Mouse (Mus musculus) midbrain, embryonic 11.5 days (tissue): ENCODE results near the gene Rogdi. TPM values are rescaled to one million over a fixed set of nuclear protein-coding genes. Genes with fewer than 3 reads are reported as not detected.

Experiments used
- ATAC-seq: fragments of 200-750 bp; cut with Nextera tagmentation; 2 replicates; pipeline ENCODE4 v1.8.0; 2017; ENCODE audit warnings: moderate TSS enrichment, moderate library complexity; ENCODE audit not compliant: low FRiP score
- DNase-seq: peaks from one replicate; pipeline ENCODE4 v3.0.0; 2015; ENCODE audit warnings: low spot score; ENCODE audit errors: missing footprints
- H3K27ac ChIP-seq: fragments of 300-500 bp; sonication (generic); 2 replicates; pipeline ENCODE4 v1.5.1; 2014; ENCODE audit warnings: low read depth, low read length
- H3K27me3 ChIP-seq: fragments of 300-500 bp; sonication (generic); 2 replicates; pipeline ENCODE4 v1.6.1; 2014; ENCODE audit warnings: mild to moderate bottlenecking, low read length, moderate library complexity, mixed read lengths; ENCODE audit not compliant: control insufficient read depth, insufficient read depth
- H3K36me3 ChIP-seq: fragments of 300-500 bp; sonication (generic); 2 replicates; pipeline ENCODE4 v1.6.1; 2014; ENCODE audit warnings: mild to moderate bottlenecking, low read length, moderate library complexity, mixed read lengths; ENCODE audit not compliant: control insufficient read depth, insufficient read depth
- H3K4me1 ChIP-seq: fragments of 300-500 bp; sonication (generic); 2 replicates; pipeline ENCODE4 v1.6.1; 2014; ENCODE audit warnings: low read length; ENCODE audit not compliant: control insufficient read depth, insufficient read depth
- H3K4me2 ChIP-seq: fragments of 300-500 bp; sonication (generic); 2 replicates; pipeline ENCODE4 v1.6.1; 2014; ENCODE audit warnings: mild to moderate bottlenecking, moderate library complexity
- H3K4me3 ChIP-seq: fragments of 300-500 bp; sonication (generic); 2 replicates; pipeline ENCODE4 v1.5.1; 2014; ENCODE audit warnings: low read depth, low read length
- H3K9ac ChIP-seq: fragments of 300-500 bp; sonication (generic); 2 replicates; pipeline ENCODE4 v1.6.1; 2014; ENCODE audit warnings: low read length
- H3K9me3 ChIP-seq: fragments of 300-500 bp; sonication (generic); 2 replicates; pipeline ENCODE4 v1.6.1; 2016; ENCODE audit warnings: low read length; ENCODE audit not compliant: control insufficient read depth
- WGBS: fragments of 180-500 bp; shearing (Covaris S2); extraction: QIAGEN DNeasy Blood & Tissue Kit; methylation state at CpG from one replicate; pipeline ENCODE4 v1.1.7; 2014; 5-methylcytosine and 5-hydroxymethylcytosine counted together
- polyA plus RNA-seq: library from polyadenylated mRNA; unstranded; fragments of >200 nt; fragmentation: Nextera tagmentation; extraction: Ambion mirVana; gene quantifications from 2 replicates; pipeline ENCODE4 v1.2.1, GENCODE M21; 2014

The Rogdi gene
- polyA plus RNA-seq, 1 experiment from 2014 or later = 69.3 TPM

GRCm38 (mm10) chr16:5000611-5001010 lies 12.7 kb downstream of the Rogdi start:
- H3K4me1 ChIP-seq = no peaks in the 10 kb centered on the region
- no peak overlapping the region for H3K4me3 ChIP-seq
- WGBS = 71% methylated on average over 3 of the region's 3 CpGs
- H3K9me3 ChIP-seq = no peaks in the 10 kb centered on the region
- DNase-seq = no peak
- no peaks in the 10 kb centered on the region for H3K27me3 ChIP-seq
- no peak for ATAC-seq
- no peak overlapping the region for H3K9ac ChIP-seq
- H3K27ac ChIP-seq = no peak overlapping the region
- H3K36me3 ChIP-seq = no peaks in the 10 kb centered on the region
- H3K4me2 ChIP-seq = no peak overlapping the region

GRCm38 (mm10) chr16:4998984-4999383 lies 14.4 kb downstream of the Rogdi start:
- Histone ChIP-seq H3K27ac (no peak overlapping the region), H3K27me3 (no peaks in the 10 kb centered on the region), H3K9ac (no peak overlapping the region), H3K4me2 (no peak overlapping the region), H3K9me3 (no peaks in the 10 kb centered on the region), H3K4me1 (no peaks in the 10 kb centered on the region), H3K36me3 (no peaks in the 10 kb centered on the region), H3K4me3 (no peak overlapping the region)
- ATAC-seq = no peak
- DNase-seq = no peak
- 78% methylated on average over 1 of the region's 1 CpGs for WGBS

- no peaks in the 10 kb centered on the region for H3K9me3 ChIP-seq
- WGBS = 76% methylated on average over 3 of the region's 3 CpGs
- no peak for ATAC-seq
- no peaks in the 10 kb centered on the region for H3K27me3 ChIP-seq
- no peak within 1 kb of the TSS for H3K27ac ChIP-seq
- no peak within 1 kb of the TSS for H3K4me2 ChIP-seq
- H3K4me3 ChIP-seq = no peak within 1 kb of the TSS
- H3K36me3 ChIP-seq = no peaks in the 10 kb centered on the region
- DNase-seq = no peak
- no peaks in the 10 kb centered on the region for H3K4me1 ChIP-seq
- H3K9ac ChIP-seq = no peak within 1 kb of the TSS
Observed at GRCm38 (mm10) chr16:4997553-4997952, 15.8 kb downstream of the Rogdi start, which contains the start of gene Sept12. Gene Sept12, minus strand, starts transcription at chr16:4997852.

GRCm38 (mm10) chr16:4993276-4993675 lies 20.1 kb downstream of the Rogdi start:
- H3K36me3 ChIP-seq = no peaks in the 10 kb centered on the region
- DNase-seq = no peak
- H3K4me3 ChIP-seq = no peak overlapping the region
- H3K27ac ChIP-seq = no peak overlapping the region
- no peak for ATAC-seq
- H3K9ac ChIP-seq = no peak overlapping the region
- 91% methylated on average over 4 of the region's 4 CpGs for WGBS
- H3K27me3 ChIP-seq = no peaks in the 10 kb centered on the region
- H3K4me1 ChIP-seq = no peaks in the 10 kb centered on the region
- H3K4me2 ChIP-seq = no peak overlapping the region
- no peaks in the 10 kb centered on the region for H3K9me3 ChIP-seq

GRCm38 (mm10) chr16:4984717-4985116 lies 28.6 kb downstream of the Rogdi start:
- no peak overlapping the region for H3K9ac ChIP-seq
- no peaks in the 10 kb centered on the region for H3K9me3 ChIP-seq
- H3K27ac ChIP-seq = no peak overlapping the region
- DNase-seq (no peak), ATAC-seq (no peak)
- 93% methylated on average over 12 of the region's 12 CpGs for WGBS
- no peak overlapping the region for H3K4me3 ChIP-seq
- H3K4me1 ChIP-seq = no peaks in the 10 kb centered on the region
- no peak overlapping the region for H3K4me2 ChIP-seq
- H3K36me3 ChIP-seq = no peaks in the 10 kb centered on the region
- H3K27me3 ChIP-seq = no peaks in the 10 kb centered on the region

- Histone ChIP-seq H3K4me1 (no peaks in the 10 kb centered on the region), H3K36me3 (no peaks in the 10 kb centered on the region), H3K4me3 (no peak overlapping the region), H3K4me2 (no peak overlapping the region), H3K9ac (no peak overlapping the region), H3K9me3 (no peaks in the 10 kb centered on the region), H3K27me3 (no peaks in the 10 kb centered on the region), H3K27ac (no peak overlapping the region)
- peak; percentile 57; the same call in 1 of the 2 replicates for ATAC-seq
- whole genome bisulfite sequencing = 72% methylated on average over 4 of the region's 4 CpGs
- DNase-seq = no peak
Observed at GRCm38 (mm10) chr16:4979755-4980380, 33.5 kb downstream of the Rogdi start.

- Histone ChIP-seq H3K4me1 (no peaks in the 10 kb centered on the region), H3K27me3 (no peaks in the 10 kb centered on the region), H3K4me3 (no peak overlapping the region), H3K9ac (no peak overlapping the region), H3K27ac (no peak overlapping the region), H3K4me2 (no peak overlapping the region), H3K36me3 (no peaks in the 10 kb centered on the region), H3K9me3 (no peaks in the 10 kb centered on the region)
- WGBS = 69% methylated on average over 5 of the region's 5 CpGs
- no peak for ATAC-seq
- no peak for DNase-seq
Observed at GRCm38 (mm10) chr16:4978275-4979051, 34.9 kb downstream of the Rogdi start.

- DNase-seq = no peak
- no peaks in the 10 kb centered on the region for H3K9me3 ChIP-seq
- WGBS = 74% methylated on average over 2 of the region's 2 CpGs
- no peaks in the 10 kb centered on the region for H3K27me3 ChIP-seq
- no peak for ATAC-seq
- no peak overlapping the region for H3K4me2 ChIP-seq
- no peak overlapping the region for H3K27ac ChIP-seq
- no peak overlapping the region for H3K4me3 ChIP-seq
- H3K9ac ChIP-seq = no peak overlapping the region
- no peaks in the 10 kb centered on the region for H3K4me1 ChIP-seq
- no peaks in the 10 kb centered on the region for H3K36me3 ChIP-seq
Observed at GRCm38 (mm10) chr16:4976180-4976579, 37.2 kb downstream of the Rogdi start.

- no peak overlapping the region for H3K4me3 ChIP-seq
- H3K27me3 ChIP-seq = no peaks in the 10 kb centered on the region
- no peaks in the 10 kb centered on the region for H3K4me1 ChIP-seq
- ATAC-seq = no peak
- 80% methylated on average over 5 of the region's 5 CpGs for WGBS
- H3K27ac ChIP-seq = no peak overlapping the region
- no peak for DNase-seq
- H3K9ac ChIP-seq = no peak overlapping the region
- H3K36me3 ChIP-seq = no peaks in the 10 kb centered on the region
- H3K4me2 ChIP-seq = no peak overlapping the region
- H3K9me3 ChIP-seq = no peaks in the 10 kb centered on the region
Observed at GRCm38 (mm10) chr16:4974521-4974920, 38.8 kb downstream of the Rogdi start.
